Mouse (Mus musculus): Measurements from ENCODE around the gene Hadha. TPM values are rescaled to one million over a fixed set of nuclear protein-coding genes. Genes with fewer than 3 reads are reported as not detected.
A peak's percentile ranks its signal among the peaks of the same experiment; 100 is the strongest.

Hadha gene
- total RNA-seq, 1 experiment: 102 TPM

DNA sequence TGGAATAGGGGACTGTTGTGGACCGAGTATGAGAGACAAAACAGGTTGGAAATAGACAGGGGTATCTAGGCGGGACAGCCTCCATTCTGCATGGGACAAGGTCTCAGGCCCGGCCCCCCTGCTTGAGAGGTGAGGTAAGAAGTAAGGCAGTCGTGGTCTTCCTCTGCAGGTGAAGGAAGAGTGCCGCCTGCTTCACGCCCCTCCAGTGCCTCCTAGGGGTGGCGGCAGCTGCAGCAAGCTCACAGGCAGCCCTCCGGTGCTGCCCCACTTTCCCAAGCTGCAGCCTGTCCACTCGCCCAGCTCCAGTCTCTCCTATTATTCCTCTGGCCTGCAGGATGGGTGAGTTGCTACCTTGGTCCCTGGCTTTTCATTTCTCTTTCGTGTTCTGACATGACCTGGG is 39.2 kb downstream of the Hadha start:
- Histone ChIP-seq H3K4me3 (ENCODE audit: insufficient read depth in 1 of 2, low read depth in 1 of 2, low read length in 2 of 2, poor library complexity in 1 of 2, severe bottlenecking in 1 of 2) (peak overlapping the region in 1 of 2 experiments; percentile 26; a peak in 1 of 4 replicates), H3K9ac (ENCODE audit: insufficient read depth, low read depth, low read length, poor library complexity, severe bottlenecking) (no peak overlapping the region), H3K9me3 (ENCODE audit: control insufficient read depth, insufficient read depth, low read depth, low read length) (no peaks in the 10 kb centered on the region), H3K36me3 (ENCODE audit: control insufficient read depth, insufficient read depth, low read length, poor library complexity, severe bottlenecking) (peaks cover 17% of the 10 kb centered on the region), H3K4me1 (ENCODE audit: control insufficient read depth in 2 of 2, insufficient read depth in 2 of 2, low read length in 2 of 2, poor library complexity in 1 of 2) (peaks cover 0 to 10% of the 10 kb centered on the region in 2 experiments; a peak in 1 of 4 replicates), H3K27ac (ENCODE audit: insufficient read depth, low read depth, low read length, poor library complexity, severe bottlenecking) (no peak overlapping the region)
- no peak for TF ChIP-seq MAFK (IDR thresholded peaks at IDR 0.05; ENCODE audit: insufficient read depth, low read depth, low read length)
- no peak for TF ChIP-seq ZNF384 (IDR thresholded peaks at IDR 0.05; ENCODE audit: low read depth, low read length)
- no peak for TF ChIP-seq HCFC1 (IDR thresholded peaks at IDR 0.05; ENCODE audit: borderline replicate concordance, insufficient read depth, low read length)
- no peak for TF ChIP-seq ZC3H11A (IDR thresholded peaks at IDR 0.05; ENCODE audit: borderline replicate concordance, low read depth, low read length)
- no peak for TF ChIP-seq CHD2 (IDR thresholded peaks at IDR 0.05; ENCODE audit: low read depth, low read length)
- in situ Hi-C loops (cut with MboI; ENCODE audit: low sequenced_read_pairs in 2 of 2, unreplicated experiment in 2 of 2): no loop called here
- no peak for DNase-seq (ENCODE audit: low read depth, low spot score)

DNA sequence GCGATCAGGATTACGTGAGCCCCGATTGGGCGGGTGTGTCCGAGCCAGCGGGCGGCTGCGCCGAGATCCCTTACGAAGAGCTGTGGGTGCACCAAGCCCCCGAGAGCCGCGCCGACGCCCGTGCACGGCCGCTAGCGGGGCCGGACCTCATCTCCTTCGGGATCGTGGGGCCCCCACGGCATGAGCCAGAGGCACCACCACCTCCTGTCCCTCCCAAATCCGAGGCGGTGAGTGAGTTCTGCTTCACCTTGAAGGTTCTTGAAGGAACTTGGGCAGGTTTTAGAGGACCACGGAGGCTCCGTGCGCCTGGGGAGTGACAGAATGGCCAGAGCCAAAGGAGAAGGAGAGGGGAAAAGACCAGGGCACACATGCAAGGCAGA is 40.2 kb downstream of the Hadha start:
- DNase-seq (ENCODE audit: low read depth, low spot score): no peak
- Histone ChIP-seq H3K4me1 (ENCODE audit: control insufficient read depth in 2 of 2, insufficient read depth in 2 of 2, low read length in 2 of 2, poor library complexity in 1 of 2) (peaks cover 0 to 10% of the 10 kb centered on the region in 2 experiments; a peak in 1 of 4 replicates), H3K9ac (ENCODE audit: insufficient read depth, low read depth, low read length, poor library complexity, severe bottlenecking) (peak overlapping the region; percentile 84), H3K36me3 (ENCODE audit: control insufficient read depth, insufficient read depth, low read length, poor library complexity, severe bottlenecking) (peaks cover 12% of the 10 kb centered on the region), H3K4me3 (ENCODE audit: insufficient read depth in 1 of 2, low read depth in 1 of 2, low read length in 2 of 2, poor library complexity in 1 of 2, severe bottlenecking in 1 of 2) (peak overlapping the region; percentile 83 to 87), H3K27ac (ENCODE audit: insufficient read depth, low read depth, low read length, poor library complexity, severe bottlenecking) (no peak overlapping the region), H3K9me3 (ENCODE audit: control insufficient read depth, insufficient read depth, low read depth, low read length) (no peaks in the 10 kb centered on the region)
- TF ChIP-seq MAFK (IDR thresholded peaks at IDR 0.05; ENCODE audit: insufficient read depth, low read depth, low read length): no peak
- no peak for TF ChIP-seq CHD2 (IDR thresholded peaks at IDR 0.05; ENCODE audit: low read depth, low read length)
- TF ChIP-seq ZNF384 (IDR thresholded peaks at IDR 0.05; ENCODE audit: low read depth, low read length): no peak
- TF ChIP-seq ZC3H11A (IDR thresholded peaks at IDR 0.05; ENCODE audit: borderline replicate concordance, low read depth, low read length): no peak
- TF ChIP-seq HCFC1 (IDR thresholded peaks at IDR 0.05; ENCODE audit: borderline replicate concordance, insufficient read depth, low read length): 0 out of 2 replicates have a peak, but pooled peaks have one; percentile 14
- in situ Hi-C loops (cut with MboI; ENCODE audit: low sequenced_read_pairs in 2 of 2, unreplicated experiment in 2 of 2): no loop called here

DNA sequence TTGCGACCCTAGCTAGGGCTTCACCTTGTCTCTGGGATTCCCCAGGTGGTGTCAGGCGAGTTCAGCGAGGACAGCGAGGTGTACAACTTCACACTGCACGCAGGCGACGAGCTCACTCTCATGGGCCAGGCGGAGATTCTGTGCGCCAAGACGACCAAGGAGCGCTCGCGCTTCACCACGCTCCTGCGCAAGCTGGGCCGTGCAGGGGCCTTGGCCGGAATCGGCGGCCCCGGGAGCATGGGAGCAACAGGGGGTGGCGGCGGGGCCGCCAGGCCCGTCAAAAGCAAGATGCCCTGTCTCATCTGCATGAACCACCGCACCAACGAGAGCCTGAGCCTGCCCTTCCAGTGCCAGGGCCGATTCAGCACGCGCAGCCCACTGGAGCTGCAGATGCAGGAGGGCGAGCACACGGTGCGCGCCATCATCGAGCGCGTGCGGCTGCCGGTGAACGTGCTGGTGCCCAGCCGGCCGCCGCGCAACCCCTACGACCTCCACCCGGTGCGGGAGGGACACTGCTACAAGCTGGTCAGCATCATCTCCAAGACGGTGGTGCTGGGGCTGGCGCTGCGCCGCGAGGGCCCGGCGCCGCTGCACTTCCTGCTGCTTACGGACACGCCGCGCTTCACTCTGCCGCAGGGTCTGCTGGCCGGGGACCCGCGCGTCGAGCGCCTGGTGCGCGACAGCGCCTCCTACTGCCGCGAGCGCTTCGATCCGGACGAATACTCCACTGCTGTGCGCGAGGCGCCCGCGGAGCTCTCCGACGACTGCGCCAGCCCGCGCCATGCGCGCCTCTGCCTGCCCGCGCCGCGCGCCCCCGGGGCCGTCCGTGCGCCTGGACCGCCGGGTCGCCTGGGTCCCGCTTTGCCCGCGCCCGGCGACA is 40.8 kb downstream of the Hadha start:
- Histone ChIP-seq H3K36me3 (ENCODE audit: control insufficient read depth, insufficient read depth, low read length, poor library complexity, severe bottlenecking) (peaks cover 6% of the 10 kb centered on the region), H3K27ac (ENCODE audit: insufficient read depth, low read depth, low read length, poor library complexity, severe bottlenecking) (no peak overlapping the region), H3K4me1 (ENCODE audit: control insufficient read depth in 2 of 2, insufficient read depth in 2 of 2, low read length in 2 of 2, poor library complexity in 1 of 2) (peaks cover 0 to 10% of the 10 kb centered on the region in 2 experiments; a peak in 1 of 4 replicates), H3K9me3 (ENCODE audit: control insufficient read depth, insufficient read depth, low read depth, low read length) (no peaks in the 10 kb centered on the region), H3K9ac (ENCODE audit: insufficient read depth, low read depth, low read length, poor library complexity, severe bottlenecking) (peak overlapping the region; percentile 84), H3K4me3 (ENCODE audit: insufficient read depth in 1 of 2, low read depth in 1 of 2, low read length in 2 of 2, poor library complexity in 1 of 2, severe bottlenecking in 1 of 2) (peak overlapping the region; percentile 83 to 87)
- peak; percentile 65 for DNase-seq (ENCODE audit: low read depth, low spot score)
- in situ Hi-C loops (cut with MboI; ENCODE audit: low sequenced_read_pairs in 2 of 2, unreplicated experiment in 2 of 2): no loop called here
- no peak for TF ChIP-seq CHD2 (IDR thresholded peaks at IDR 0.05; ENCODE audit: low read depth, low read length)
- TF ChIP-seq ZNF384 (IDR thresholded peaks at IDR 0.05; ENCODE audit: low read depth, low read length): no peak
- TF ChIP-seq MAFK (IDR thresholded peaks at IDR 0.05; ENCODE audit: insufficient read depth, low read depth, low read length): no peak
- TF ChIP-seq ZC3H11A (IDR thresholded peaks at IDR 0.05; ENCODE audit: borderline replicate concordance, low read depth, low read length): no peak
- TF ChIP-seq HCFC1 (IDR thresholded peaks at IDR 0.05; ENCODE audit: borderline replicate concordance, insufficient read depth, low read length): peak; percentile 59; the same call in 1 of the 2 replicates

DNA sequence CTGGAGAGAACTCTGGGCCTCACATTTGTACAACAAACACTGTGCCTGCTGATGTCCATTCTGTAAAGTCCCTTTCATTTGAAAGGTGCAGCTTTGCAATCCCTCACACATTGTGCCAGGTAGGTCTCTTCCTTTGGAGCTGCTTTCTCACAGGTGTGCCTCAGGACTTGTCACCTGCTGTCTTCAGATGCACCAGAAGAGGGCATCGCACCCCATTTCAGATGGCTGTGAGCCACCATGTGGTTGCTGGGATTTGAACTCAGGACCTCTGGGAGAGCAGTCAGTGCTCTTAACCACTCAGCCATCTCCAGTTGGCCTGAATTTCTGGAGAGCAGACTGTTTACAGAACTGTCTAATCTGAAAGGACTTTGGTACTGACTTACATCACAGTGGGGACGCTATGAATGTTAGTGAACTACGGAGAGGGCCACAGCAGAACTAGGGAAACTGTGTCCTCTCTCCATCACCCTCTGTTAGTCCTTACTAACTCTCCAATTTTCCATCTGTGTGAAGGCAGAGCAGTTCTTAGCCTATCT is 42.4 kb downstream of the Hadha start:
- DNase-seq (ENCODE audit: low read depth, low spot score): no peak
- in situ Hi-C loops (cut with MboI; ENCODE audit: low sequenced_read_pairs in 2 of 2, unreplicated experiment in 2 of 2): no loop called here
- H3K4me1 ChIP-seq (ENCODE audit: control insufficient read depth in 2 of 2, insufficient read depth in 2 of 2, low read length in 2 of 2, poor library complexity in 1 of 2): peaks cover 0 to 15% of the 10 kb centered on the region in 2 experiments; a peak in 1 of 4 replicates
- TF ChIP-seq ZNF384 (IDR thresholded peaks at IDR 0.05; ENCODE audit: low read depth, low read length) (no peak), CHD2 (IDR thresholded peaks at IDR 0.05; ENCODE audit: low read depth, low read length) (no peak), ZC3H11A (IDR thresholded peaks at IDR 0.05; ENCODE audit: borderline replicate concordance, low read depth, low read length) (no peak), HCFC1 (IDR thresholded peaks at IDR 0.05; ENCODE audit: borderline replicate concordance, insufficient read depth, low read length) (no peak), MAFK (IDR thresholded peaks at IDR 0.05; ENCODE audit: insufficient read depth, low read depth, low read length) (no peak)
- no peak overlapping the region for H3K9ac ChIP-seq (ENCODE audit: insufficient read depth, low read depth, low read length, poor library complexity, severe bottlenecking)
- no peak overlapping the region for H3K4me3 ChIP-seq (ENCODE audit: insufficient read depth in 1 of 2, low read depth in 1 of 2, low read length in 2 of 2, poor library complexity in 1 of 2, severe bottlenecking in 1 of 2)
- no peaks in the 10 kb centered on the region; the same call in 1 of the 2 replicates for H3K36me3 ChIP-seq (ENCODE audit: control insufficient read depth, insufficient read depth, low read length, poor library complexity, severe bottlenecking)
- H3K27ac ChIP-seq (ENCODE audit: insufficient read depth, low read depth, low read length, poor library complexity, severe bottlenecking): no peak overlapping the region
- H3K9me3 ChIP-seq (ENCODE audit: control insufficient read depth, insufficient read depth, low read depth, low read length): no peaks in the 10 kb centered on the region
